Mouse (Mus musculus) hindbrain, embryonic 15.5 days (tissue): ENCODE data around the gene Coa7. TPM values are rescaled to one million over a fixed set of nuclear protein-coding genes. Genes with fewer than 3 reads are reported as not detected.

Experiments used
- ATAC-seq: fragments of 200-750 bp; cut with Nextera tagmentation; 2 replicates; pipeline ENCODE4 v1.8.0; 2017; ENCODE audit warnings: low read depth, moderate number of reproducible peaks, moderate TSS enrichment; ENCODE audit not compliant: low FRiP score
- H3K27ac ChIP-seq: fragments of 300-500 bp; sonication (generic); replicated peaks from 2 replicates; pipeline ENCODE4 v1.5.1; 2015; ENCODE audit warnings: mild to moderate bottlenecking, inconsistent platforms
- H3K27me3 ChIP-seq: fragments of 300-500 bp; sonication (generic); 2 replicates; pipeline ENCODE4 v1.6.1; 2015; ENCODE audit warnings: control low read depth, inconsistent platforms
- H3K36me3 ChIP-seq: fragments of 300-500 bp; sonication (generic); 2 replicates; pipeline ENCODE4 v1.6.1; 2015; ENCODE audit warnings: control low read depth, inconsistent platforms
- H3K4me1 ChIP-seq: fragments of 300-500 bp; sonication (generic); replicated peaks from 2 replicates; pipeline ENCODE4 v1.6.1; 2015; ENCODE audit warnings: control low read depth, inconsistent platforms
- H3K4me2 ChIP-seq: fragments of 300-500 bp; sonication (generic); 2 replicates; pipeline ENCODE4 v1.6.1; 2015; ENCODE audit warnings: moderate library complexity, mild to moderate bottlenecking, inconsistent platforms
- H3K4me3 ChIP-seq: fragments of 300-500 bp; sonication (generic); 2 replicates; pipeline ENCODE4 v1.5.1; 2015; ENCODE audit warnings: mild to moderate bottlenecking, inconsistent platforms
- H3K9ac ChIP-seq: fragments of 300-500 bp; sonication (generic); 2 replicates; pipeline ENCODE4 v1.6.1; 2015; ENCODE audit warnings: inconsistent platforms
- H3K9me3 ChIP-seq: fragments of 300-500 bp; sonication (generic); 2 replicates; pipeline ENCODE4 v1.6.1; 2016; ENCODE audit warnings: control low read depth, inconsistent platforms
- WGBS: fragments of 180-500 bp; shearing (Covaris S2); methylation state at CpG from one replicate; pipeline ENCODE4 v1.1.7; 2015; 5-methylcytosine and 5-hydroxymethylcytosine counted together
- polyA plus RNA-seq: library from polyadenylated mRNA; unstranded; fragments of >200 nt; fragmentation: Nextera tagmentation; extraction: Ambion mirVana; gene quantifications from 2 replicates; pipeline ENCODE4 v1.2.1, GENCODE M21; 2015

Gene Coa7
- polyA plus RNA-seq, 1 experiment from 2014 or later: 52.5 TPM

DNA sequence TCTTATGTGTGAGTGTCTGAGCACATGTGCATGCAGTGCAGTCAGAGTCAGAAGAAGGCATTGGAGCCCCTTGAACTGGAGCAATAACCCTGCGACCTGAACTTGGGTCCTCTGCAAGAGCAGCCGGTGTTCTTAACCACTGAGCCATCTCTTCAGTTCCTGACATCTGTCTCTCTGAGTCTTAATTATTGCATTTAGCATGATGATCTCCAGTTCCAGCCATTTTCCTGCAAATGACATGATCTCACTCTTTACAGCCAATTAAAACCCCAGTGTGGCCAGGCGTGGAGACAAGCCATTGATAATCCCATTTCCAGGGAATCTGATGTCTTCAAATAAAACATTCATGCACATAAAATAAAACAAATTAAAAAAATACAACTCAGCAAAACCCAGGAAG, 60.8 kb downstream of the Coa7 start:
- Histone ChIP-seq H3K27me3 (no peaks in the 10 kb centered on the region), H3K4me1 (0 out of 2 replicates have a peak, but pooled peaks cover 3% of the 10 kb centered on the region), H3K27ac (no peak overlapping the region), H3K4me2 (0 out of 2 replicates have a peak overlapping the region, but pooled peaks have one; percentile 59), H3K36me3 (no peaks in the 10 kb centered on the region), H3K9ac (no peak overlapping the region), H3K4me3 (no peak overlapping the region), H3K9me3 (no peaks in the 10 kb centered on the region)
- WGBS: 63% methylated on average over 3 of the region's 3 CpGs
- no peak for ATAC-seq

- WGBS: 88% methylated on average over 5 of the region's 5 CpGs
- H3K9ac ChIP-seq: no peak overlapping the region
- H3K4me2 ChIP-seq: no peak overlapping the region
- H3K36me3 ChIP-seq: no peaks in the 10 kb centered on the region
- no peaks in the 10 kb centered on the region for H3K27me3 ChIP-seq
- H3K4me1 ChIP-seq: 0 out of 2 replicates have a peak, but pooled peaks cover 3% of the 10 kb centered on the region
- no peak overlapping the region for H3K4me3 ChIP-seq
- no peaks in the 10 kb centered on the region for H3K9me3 ChIP-seq
- H3K27ac ChIP-seq: no peak overlapping the region
- no peak for ATAC-seq
These were observed 63.2 kb downstream of the Coa7 start for GRCm38 (mm10) chr4:108391124-108391523.

Other genes starting within 250 kb of the Coa7 start
- 0.69 and 0.83 TPM in 2 replicates for gene Podn, start 231.7 kb upstream of the Coa7 start, polyA plus RNA-seq
- gene Scp2, start 183.1 kb upstream of the Coa7 start, polyA plus RNA-seq: 218 and 220 TPM in 2 replicates
- gene Echdc2, start 162.7 kb upstream of the Coa7 start, polyA plus RNA-seq: 11.4 and 12.7 TPM in 2 replicates
- 0.06 and 0.10 TPM in 2 replicates for gene Zyg11a, start 110.1 kb upstream of the Coa7 start, polyA plus RNA-seq
- 31.5 and 32.4 TPM in 2 replicates for gene Zyg11b, start 27.0 kb upstream of the Coa7 start, polyA plus RNA-seq
- gene Shisal2a, start 55.2 kb downstream of the Coa7 start, polyA plus RNA-seq: 4.6 and 4.7 TPM in 2 replicates
- gene Gpx7, start 78.8 kb downstream of the Coa7 start, polyA plus RNA-seq: 32.3 and 34.0 TPM in 2 replicates
- gene Tut4, start 131.3 kb downstream of the Coa7 start, polyA plus RNA-seq: 47.1 and 49.3 TPM in 2 replicates